Mouse (Mus musculus): ENCODE results near the gene Kif6.

DNA sequence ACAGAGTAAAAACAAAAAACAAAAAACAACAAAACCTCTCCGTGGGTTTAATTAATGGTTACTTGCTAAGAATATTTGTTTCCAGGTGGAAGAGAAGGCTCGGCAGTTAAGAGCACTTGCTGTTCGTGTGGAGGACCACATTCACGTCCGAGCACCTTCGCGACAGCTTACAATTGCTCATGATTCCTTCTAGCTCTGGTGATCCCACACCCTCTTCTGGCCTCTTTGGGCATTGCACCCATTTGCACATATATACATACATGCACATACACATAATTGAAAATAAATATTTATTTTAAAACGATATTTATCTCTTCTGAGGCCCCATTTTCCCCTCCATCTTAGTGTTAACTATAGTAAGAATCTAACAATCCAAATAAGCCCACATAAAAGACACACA lies 13.9 kb downstream of the Kif6 start:
- TF ChIP-seq CTCF (conservative IDR thresholded peaks at IDR 0.05; ENCODE audit: insufficient read depth, insufficient read length, low read depth, low read length) (no peak), POLR2A (IDR thresholded peaks at IDR 0.05; ENCODE audit: low read depth, low read length) (no peak)
